Mouse (Mus musculus) heart, postnatal 0 days (tissue): ENCODE measurements around the gene Klhdc7b.

Source experiments
- CTCF ChIP-seq: IDR thresholded peaks from 2 replicates; pipeline ENCODE4 v1.5.1; 2016; ENCODE audit warnings: antibody characterized with exemption, control low read depth, low read depth
- EP300 ChIP-seq: IDR thresholded peaks from 2 replicates; pipeline ENCODE4 v1.6.1; 2016; ENCODE audit warnings: antibody characterized with exemption, low read depth

DNA sequence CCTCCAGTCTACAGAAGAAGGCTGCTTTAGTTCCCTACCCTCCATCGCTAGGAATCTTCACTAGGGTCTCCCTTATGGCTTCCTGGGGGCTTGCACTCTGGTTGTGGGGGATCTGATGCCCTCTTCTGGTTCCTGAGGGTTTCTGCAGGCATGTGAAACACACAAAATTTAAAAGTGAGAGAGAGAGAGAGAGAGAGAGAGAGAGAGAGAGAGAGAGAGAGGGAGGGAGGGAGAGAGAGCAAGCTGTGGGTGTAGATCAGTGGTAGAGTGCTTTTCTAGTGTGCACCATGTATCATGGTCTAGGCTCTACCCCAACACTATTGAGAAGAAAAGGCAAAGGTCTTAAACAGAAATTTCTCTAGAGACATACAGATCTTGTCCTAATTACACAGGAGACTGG lies 43.0 kb upstream of the Klhdc7b start:
- TF ChIP-seq EP300 (no peak), CTCF (no peak)
